Mouse (Mus musculus) gastrocnemius, postnatal 4 days (tissue): ENCODE measurements around the gene Gm10358. TPM values are rescaled to one million over a fixed set of nuclear protein-coding genes. Genes with fewer than 3 reads are reported as not detected.
"Not testable (repeated sequence)": the region's sequence is repeated elsewhere in the genome, so short reads cannot be mapped to it uniquely, and the experiment has no call there.

ENCODE experiments used
- DNase-seq, 2 experiments: peaks; one replicate each; pipeline ENCODE4 v3.0.0; 2021 to 2022; ENCODE audit warnings: low spot score in 2 of 2, mixed read lengths in 2 of 2
- long read RNA-seq, 2 experiments: library from polyadenylated mRNA; stranded (forward); transcript quantifications; one replicate each; pipeline ENCODE4 v2.0.0; 2021
- total RNA-seq, 2 experiments: library from RNA; stranded (reverse); gene quantifications; 2 replicates each; pipeline ENCODE4 v1.2.3; 2021

Gene Gm10358
- under 1 TPM; 0.23 to 0.64 TPM for total RNA-seq
- long read RNA-seq, experiment 1, partial matches to known transcripts = 0 of 3 reads
- long read RNA-seq, experiment 1, other reads (novel, unspliced or antisense) = 0 of 3 reads
- long read RNA-seq, experiment 2 = 0 reads

DNA sequence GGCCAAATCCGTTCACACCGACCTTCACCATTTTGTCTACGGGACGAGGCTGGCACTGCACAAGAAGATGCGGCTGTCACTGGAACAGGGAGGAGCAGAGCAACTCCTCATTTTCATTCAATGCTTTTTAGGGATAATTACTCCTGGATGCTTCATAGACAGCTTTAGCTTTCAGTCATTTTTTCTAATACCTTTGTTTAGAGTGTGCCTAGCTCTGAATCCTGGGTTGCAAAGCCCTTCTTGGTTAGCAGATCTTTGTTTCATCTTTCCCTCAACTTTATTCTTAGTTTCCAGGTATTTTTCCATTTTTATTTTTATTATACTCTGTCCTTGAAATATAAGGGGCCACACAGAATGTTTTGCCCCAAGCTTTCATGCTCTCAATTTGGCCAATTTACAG is at the start of gene Gm10358:
Gene Gm10358, minus strand, starts transcription at position 101 of the 400 bp plus-strand sequence.
- DNase-seq = no peak

DNA sequence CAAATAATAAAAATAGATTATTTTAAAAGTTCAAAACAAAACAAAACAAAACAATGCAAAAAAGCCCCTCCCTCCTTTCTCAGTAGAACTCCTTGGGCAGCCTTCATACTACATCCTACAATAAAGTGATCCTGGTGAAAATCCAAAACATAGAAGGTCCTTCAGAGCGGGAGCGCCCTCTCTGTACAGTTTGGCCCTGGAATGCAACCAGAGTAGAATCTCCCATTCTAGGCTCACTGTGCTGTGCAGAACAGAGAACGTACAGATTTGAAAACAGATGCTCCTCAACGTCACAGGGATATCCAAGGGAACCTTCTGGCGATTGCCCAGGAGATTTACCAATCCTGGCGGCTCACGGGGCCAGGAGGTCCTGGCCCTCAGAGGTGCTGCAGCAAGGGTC is 42.0 kb upstream of the Gm10358 start, which contains the start of gene Iqcm:
Gene Iqcm, plus strand, starts transcription at position 301 of the 400 bp plus-strand sequence.
- no peak for DNase-seq

DNA sequence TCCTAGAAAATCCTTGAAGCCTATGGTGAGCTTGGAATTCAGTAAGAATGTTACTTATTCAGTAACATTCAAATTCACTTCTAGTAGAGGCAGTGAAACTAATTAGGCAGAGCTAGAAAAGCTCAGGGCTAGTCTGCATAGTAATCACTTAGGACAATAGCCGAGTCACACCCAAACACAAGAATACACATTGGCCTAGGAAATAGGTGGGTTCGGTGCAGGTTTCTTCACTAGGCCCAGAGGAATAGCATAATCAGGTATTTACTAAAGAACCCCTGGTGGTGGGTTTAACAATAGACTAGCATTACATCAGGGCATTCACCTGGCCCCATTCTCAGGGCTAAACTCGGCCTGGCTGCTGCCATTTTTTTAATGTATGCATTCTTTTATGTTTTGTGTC is 9.3 kb upstream of the Gm10358 start:
- DNase-seq = not testable (repeated sequence)

DNA sequence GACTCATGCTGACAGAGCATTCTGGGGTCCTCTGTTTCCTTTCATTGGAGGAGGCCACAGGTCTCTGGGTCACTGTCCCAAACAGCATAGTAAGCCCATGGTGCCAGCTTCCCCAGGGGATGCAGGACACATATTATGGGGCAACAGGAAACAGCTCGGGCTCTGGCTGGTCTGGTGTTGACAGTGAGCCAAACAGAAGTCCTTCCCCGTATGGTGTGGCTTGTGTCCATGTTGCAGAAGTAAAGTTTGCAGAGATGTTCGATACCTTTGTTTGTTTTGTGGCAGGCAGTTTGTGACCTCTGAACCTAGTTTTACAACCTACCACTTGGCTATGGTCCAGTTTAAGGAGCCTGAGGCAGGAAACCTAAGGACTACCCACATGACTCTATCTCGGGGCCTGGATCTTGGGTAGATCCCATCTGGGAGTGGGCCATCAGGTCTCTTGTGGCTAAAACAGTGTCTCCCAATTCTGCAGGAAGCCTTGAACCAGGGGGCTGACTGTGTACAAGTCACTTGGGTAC is 21.6 kb downstream of the Gm10358 start:
- no peak for DNase-seq

DNA sequence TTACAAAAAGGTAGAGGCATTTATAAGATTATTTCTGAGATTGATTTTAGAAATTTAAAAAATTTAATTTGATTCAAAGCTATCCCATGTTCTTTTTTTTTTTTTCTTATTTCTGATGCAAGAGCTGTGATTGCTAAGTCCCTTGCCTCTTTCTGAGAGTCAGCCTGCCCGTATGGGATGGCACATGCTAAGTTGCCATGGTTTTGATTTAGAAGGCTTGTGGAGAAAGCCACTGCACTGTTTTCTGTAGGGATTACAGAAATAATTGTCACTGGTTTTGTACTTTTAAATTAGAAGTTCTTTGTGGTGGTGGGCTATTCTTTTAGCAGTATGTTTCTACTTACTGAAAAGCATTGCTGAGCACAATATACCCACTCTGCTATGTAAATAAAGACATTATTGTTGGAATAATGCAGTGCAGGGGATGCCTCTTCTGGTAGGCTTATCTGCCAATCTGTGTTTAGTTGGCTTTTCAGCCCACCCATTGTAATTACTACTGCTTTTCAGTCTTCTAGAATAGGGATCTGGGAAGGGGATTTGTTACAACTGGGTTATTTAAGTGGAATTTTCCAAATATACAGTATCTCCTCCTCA is 30.8 kb downstream of the Gm10358 start:
- DNase-seq = no peak

DNA sequence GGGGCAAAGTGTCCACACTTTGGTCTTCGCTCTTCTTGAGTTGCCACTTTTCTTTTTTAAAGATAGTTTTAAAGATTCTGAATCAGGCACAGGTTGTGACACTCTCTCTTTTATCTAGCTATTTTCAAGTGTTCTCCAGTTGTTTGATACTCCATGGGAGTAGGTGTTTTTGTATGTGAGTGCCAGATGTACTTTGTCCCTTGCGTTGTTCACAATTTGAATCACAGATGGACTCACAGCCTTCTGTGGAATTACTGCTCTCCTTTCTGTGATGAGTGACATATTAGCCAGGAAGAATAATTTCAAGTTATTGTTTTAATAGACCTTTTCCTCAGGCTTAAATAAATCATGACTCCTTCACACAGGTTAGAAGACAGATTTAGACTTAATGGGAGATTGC is 34.4 kb downstream of the Gm10358 start:
- DNase-seq = no peak

Other genes with a start within 250 kb of the Gm10358 start
- gene Rasd2, start 192.6 kb downstream of the Gm10358 start, total RNA-seq = under 1 TPM; 0.74 to 0.80 TPM
- not detected for gene Iqcm, start 42.1 kb upstream of the Gm10358 start, total RNA-seq